Mouse (Mus musculus) heart, postnatal 25 days (tissue): ENCODE measurements at regions not wholly inside any gene's neighbourhood (a gene's known extent, or its start where the extent isn't known, plus 50 kb on each side); places are given as distances from the start of the nearest gene placed in this dataset.

Source experiments
- DNase-seq: peaks from one replicate; pipeline ENCODE4 v3.0.0; 2022; ENCODE audit warnings: low spot score
- intact Hi-C: fragments of 180-260 bp; cut with DNase I; formaldehyde crosslinking; loops from one replicate; pipeline ENCODE4 v1.15.1; 2025

DNA sequence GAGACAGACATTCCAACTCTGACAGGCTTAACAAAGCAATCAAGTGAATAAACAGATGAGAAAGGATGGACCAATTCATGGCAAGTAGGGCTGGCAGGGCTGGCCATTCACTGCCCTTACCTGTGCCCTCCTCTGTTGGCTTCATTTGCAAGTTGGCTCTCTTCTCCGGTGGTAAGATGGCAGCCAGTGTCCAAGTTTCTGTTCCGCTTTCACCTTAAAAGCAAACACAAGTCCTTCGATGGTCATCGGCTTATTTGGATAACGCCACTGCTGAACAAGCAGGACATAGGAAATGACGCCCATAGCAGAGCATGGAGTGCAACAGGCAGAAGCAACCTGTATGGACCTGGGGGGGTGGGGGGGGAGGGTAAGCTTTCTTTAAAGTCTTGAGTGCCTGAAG lies 231.2 kb upstream of the Arid1b start:
- intact Hi-C loops, result no loop called here
- no peak for DNase-seq

DNA sequence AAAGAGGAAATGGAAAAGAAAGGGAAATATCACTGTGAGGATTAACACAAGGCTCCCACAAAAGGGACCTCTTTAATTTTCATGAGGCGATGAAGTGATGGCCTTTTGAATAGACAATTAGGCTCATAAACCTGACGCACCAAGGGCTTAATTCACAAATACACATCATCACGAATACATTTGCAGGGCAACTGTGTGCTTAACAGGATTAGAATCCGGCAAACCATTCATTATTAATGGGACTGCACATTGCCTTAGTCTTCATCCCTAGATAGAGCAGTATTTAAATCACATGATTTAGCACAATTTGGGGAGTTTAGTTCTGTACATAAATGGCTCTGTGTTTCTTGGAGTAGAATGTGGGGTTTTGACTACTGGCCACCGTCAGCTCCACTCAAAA lies 228.4 kb upstream of the Arid1b start:
- DNase-seq, result no peak
- intact Hi-C loops, result no loop called here

DNA sequence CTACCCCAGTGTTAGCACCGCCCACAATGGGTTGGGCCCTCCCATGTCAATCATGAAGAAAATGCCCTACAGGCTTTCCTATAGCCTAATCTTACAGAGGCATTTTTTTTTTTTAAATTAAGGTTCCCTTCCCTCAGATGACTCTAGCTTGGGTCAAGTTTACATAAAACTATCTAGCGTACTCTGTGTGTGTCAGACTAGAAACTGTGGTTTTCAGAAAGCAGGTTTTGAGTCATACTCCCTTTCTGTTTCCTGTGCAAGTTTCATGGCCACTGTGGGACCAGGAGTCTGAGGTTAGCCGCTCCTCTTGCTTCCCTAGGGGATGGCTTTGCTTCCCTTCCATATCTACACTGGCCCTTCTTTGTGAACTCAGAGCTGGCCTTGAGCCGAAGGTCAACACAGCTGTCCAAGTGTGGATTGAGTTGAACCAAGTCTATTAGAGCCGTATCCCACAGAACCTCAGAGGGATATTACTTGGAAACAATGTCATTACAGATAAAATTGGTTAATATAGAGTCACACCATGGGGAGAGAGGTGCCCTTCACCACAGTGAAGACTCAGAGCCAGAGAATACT lies 226.1 kb upstream of the Arid1b start:
- no peak for DNase-seq
- intact Hi-C loops, result no loop called here

DNA sequence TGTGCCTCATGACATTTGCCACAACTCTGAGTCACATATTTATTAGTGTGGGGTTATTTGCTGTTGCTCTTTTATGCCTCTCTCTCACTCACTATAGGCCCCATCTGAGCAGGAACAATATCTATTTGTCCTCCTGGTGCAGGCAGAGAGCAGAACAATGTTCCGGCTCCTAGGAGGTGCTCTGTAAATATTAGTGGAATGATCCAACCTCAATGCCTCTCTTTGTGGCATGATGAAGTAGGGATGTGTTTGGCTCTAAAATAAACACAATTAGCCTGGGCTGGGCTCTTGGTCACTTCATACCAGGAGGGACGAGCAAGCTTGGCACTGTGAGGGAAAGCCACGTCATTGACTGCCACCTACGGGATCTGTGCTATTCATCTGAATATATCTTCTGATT lies 224.8 kb upstream of the Arid1b start:
- DNase-seq, result no peak
- intact Hi-C loops, result no loop called here

DNA sequence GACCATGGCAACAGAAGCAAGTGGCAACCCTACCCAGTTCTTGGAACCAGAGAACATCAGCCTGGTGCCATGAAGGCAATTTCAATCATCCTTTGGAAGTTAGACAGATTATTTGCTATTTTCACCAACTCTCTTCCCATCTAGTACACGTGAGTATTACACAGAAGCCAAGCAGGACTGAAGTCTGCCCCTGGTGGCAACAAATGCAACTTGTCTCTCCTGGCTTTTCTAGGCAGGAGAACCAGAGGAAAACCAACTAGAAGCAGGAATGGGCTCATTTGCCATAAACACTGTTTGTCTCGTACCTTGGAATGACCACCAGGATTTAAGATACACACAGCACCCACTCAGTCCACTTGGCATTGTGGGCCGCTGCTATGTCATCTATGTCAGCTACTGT lies 224.1 kb upstream of the Arid1b start:
- intact Hi-C loops, result loop anchor here (10.0 kb wide), 1 partner anchor 435 kb away; no protein-coding TSS in a partner anchor
- no peak for DNase-seq

DNA sequence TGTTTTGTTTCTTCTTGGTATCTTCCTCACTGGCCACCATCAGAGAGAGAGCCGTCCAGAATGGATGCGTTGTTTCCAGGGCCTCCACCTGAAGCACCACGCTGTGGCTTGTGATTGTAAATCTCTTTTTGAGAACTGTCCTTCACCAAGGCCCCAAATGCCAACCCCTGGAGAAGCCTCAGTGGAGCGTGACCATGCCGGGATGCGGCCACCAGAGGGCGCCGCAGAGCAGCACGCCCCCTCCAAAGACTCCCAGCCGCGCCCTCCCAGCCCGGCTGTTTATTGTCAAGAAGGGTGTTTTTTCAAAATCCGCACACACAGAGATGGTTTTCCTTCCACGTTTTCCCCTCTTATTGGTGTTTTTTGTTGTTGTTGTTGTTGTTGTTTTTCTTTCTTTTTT lies 216.0 kb upstream of the Arid1b start:
- intact Hi-C loops, result loop anchor here (5.0 to 10.0 kb wide), 4 partner anchors 129 to 619 kb away; partner anchors contain the start of gene Arid1b
- peak; percentile 40 for DNase-seq

DNA sequence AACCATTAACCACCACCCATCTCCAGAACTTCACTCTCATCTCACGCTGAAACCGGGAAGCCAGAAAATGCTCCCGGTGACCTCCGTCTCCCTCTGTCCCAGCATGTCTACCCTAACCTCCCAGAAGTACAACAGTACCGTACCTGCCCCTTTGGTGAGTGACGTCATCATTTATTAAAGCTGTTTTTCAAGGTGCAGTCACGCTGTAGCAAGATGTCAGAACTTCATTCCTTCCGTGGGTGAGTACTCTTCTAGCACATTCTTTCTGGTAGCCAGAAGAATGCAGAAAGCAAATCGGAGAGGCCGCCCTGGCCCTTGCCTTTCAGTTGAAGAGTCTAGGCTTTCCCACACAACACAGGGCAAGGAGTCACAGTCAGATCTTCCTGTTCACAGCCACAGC lies 215.1 kb upstream of the Arid1b start:
- intact Hi-C loops, result loop anchor here (5.0 to 10.0 kb wide), 4 partner anchors 128 to 618 kb away; partner anchors contain the start of gene Arid1b
- no peak for DNase-seq

DNA sequence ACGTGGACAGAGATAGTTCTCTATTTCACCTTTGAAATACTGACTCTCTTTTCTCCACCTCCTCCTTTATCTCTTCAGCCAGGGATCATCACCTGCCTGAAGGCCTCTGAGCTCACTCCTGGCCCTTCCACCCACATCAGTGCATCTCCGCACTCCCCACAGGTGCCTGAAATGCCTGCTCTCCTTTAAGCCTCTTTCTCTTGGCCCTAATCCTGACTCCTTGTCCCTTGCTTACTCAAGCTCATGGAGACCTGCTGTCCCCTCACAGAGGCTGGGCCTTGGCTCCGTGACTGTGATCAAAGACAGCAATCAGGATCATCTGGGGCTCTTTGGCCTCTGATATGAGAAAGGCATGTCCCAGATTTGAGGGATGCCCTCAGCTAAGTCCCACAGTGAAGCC lies 212.5 kb upstream of the Arid1b start:
- intact Hi-C loops, result loop anchor here (5.0 to 10.0 kb wide), 2 partner anchors 51 to 193 kb away; no protein-coding TSS in a partner anchor
- DNase-seq, result no peak

DNA sequence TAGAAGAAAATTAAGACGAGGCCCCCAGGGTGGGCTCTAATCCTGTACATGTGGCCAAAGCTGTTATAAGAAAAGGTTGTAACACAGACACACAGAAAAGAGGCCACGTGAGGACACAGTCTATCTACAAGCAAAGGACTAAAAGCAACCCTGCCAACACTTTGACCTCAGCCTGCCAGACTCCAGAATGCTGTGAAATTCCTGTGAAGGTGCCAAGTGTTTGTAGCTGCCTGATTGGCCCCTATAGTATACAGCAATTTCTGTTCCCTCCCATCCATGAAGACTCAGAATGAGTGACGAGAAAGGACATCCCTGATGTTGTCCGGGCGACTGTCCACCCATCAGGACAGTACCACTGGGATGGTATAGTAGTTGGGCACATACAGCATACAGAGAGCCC lies 209.8 kb upstream of the Arid1b start:
- DNase-seq, result no peak
- intact Hi-C loops, result loop anchor here (5.0 to 10.0 kb wide), 2 partner anchors 48 to 191 kb away; no protein-coding TSS in a partner anchor

DNA sequence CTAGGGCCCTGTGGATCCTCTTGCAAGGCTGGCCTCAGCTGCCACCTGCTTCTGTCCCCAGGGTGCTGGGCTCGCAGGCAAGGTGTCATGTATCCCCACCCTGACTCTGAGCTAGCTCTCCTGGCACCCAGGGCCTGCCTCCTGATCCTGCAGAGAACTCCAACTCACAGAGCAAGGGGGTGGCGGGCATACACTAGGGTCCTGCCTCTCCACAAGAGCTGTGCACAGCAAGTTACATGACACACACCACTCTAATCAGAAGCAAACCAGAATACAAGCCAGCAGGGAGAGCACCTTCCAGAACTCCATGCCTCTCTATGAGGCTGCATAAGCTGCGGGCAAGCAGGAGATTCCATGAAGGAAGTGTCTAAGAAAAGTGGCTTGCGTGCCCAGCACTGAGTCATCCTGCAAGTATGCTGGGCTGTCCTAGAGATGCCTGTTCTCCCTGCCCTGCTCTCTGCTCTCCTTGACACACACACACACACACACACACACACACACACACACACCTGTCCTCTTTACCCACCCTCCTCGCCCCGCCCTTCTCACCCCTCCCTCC lies 208.8 kb upstream of the Arid1b start:
- no peak for DNase-seq
- intact Hi-C loops, result loop anchor here (10.0 kb wide), 1 partner anchor 189 kb away; no protein-coding TSS in a partner anchor

DNA sequence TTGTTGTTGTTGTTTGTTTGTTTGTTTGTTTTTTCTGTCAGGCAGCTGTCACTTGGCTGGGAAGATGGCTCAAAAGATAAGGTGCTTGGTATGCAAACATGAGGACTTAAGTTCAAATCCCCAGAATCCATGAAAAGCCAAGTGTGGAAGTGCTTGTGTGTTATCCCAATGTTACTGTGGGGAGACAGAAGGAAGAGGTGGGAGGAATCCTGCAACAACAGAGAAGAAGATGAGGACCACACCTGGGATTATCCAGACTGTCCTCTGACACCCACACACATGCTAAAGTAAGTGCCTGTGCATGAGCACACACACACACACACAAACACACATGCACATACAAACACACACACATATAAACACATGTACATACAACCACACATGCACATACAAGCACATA lies 207.6 kb upstream of the Arid1b start:
- intact Hi-C loops, result loop anchor here (10.0 kb wide), 1 partner anchor 188 kb away; no protein-coding TSS in a partner anchor
- no peak for DNase-seq

DNA sequence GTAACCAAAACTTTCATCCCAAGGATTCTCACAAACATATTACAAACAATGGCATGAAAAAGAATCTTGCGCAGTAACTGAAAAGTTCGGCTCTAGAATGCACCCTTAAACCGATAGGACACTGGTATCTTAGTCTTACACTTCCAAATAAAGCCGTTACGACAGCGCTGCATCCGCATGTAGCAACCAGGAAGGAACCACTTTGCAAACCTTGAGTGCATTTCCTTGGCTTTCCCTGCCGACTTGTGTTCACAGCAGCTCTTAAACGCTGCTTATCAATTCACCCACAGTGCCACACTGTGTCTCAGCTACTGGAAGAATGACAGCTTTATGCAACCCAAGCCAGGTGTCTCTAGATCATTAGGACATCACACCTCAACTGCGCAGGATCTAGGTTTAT lies 202.3 kb upstream of the Arid1b start:
- intact Hi-C loops, result no loop called here
- no peak for DNase-seq

DNA sequence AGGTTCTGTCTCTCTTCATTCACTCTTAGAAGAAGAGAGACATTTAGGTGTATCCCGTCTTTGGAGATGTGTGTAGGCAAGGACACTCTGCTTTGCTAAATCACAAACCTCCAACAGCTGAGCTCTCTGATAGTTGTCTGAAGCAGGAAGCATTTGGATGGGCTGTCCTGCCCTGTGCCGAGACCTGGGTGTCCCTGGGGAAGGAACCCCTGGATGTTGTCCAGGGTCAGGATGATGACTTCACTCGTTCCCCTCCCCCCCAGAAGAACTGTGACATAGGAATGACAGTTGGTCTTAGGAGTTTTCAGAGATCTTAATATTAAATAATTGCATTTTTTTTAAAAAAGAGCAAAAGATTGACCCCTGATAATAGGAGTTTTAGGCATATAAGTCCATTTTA lies 197.9 kb upstream of the Arid1b start:
- intact Hi-C loops, result no loop called here
- DNase-seq, result no peak

DNA sequence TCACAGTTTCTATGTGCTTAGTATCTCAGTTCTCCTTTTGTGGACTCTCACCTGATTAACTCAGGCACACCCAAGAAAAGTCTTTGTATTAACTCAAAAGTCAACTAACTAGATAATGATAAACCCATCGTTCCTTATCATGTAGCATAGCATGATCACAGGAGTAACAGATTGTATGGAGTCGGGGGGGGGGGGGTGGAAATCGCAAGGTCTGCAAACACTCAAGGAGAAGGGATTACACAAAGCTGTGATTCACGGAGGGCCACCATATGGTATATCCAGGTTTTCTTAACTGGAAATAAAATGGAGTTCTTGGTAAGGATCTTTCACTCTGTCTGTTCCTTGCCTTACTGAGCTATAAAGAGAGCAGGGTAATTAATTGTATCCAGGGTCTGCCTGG lies 190.1 kb upstream of the Arid1b start:
- intact Hi-C loops, result no loop called here

DNA sequence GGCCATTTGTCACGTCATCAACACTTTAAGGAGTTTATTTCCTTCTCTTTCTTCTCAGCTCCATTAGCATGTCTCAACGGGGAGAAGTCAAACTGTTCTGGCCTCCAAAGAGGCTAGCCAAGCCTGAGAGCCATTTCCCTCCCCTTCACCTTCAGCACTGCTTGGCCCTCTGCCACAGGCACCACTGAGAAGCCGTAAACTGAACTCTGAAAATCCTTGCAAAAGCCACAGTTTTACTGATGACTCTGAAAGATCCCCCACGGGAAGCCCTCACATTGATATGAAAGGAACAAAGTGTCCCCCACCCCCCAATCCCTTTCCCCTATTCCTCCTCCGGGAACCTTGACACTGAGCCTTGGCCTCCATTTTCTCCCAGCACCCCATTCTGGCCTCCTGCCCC lies 188.1 kb upstream of the Arid1b start:
- intact Hi-C loops, result no loop called here
- DNase-seq, result no peak

More for the DNA sequence above, 190.1 kb upstream of the Arid1b start:
- no peak for DNase-seq

DNA sequence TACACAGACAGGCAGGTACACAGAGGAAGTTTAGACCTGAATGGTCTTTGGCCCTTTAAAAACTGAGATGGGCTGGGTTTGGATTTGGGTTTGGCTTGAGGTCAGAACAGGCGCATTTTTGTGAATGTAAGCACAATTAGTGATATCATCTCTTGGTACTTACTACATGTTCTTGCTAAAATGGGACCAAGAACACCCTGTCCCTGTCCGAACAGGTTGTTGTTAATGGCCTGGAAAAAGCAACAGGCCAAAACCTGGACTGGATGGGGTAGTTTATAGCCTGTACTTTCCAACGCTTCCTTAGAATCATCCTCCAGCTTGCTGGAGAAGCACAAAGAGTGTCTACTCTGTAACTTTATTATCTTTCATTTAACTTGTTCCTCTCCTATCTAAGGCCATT lies 185.2 kb upstream of the Arid1b start:
- intact Hi-C loops, result no loop called here
- no peak for DNase-seq

DNA sequence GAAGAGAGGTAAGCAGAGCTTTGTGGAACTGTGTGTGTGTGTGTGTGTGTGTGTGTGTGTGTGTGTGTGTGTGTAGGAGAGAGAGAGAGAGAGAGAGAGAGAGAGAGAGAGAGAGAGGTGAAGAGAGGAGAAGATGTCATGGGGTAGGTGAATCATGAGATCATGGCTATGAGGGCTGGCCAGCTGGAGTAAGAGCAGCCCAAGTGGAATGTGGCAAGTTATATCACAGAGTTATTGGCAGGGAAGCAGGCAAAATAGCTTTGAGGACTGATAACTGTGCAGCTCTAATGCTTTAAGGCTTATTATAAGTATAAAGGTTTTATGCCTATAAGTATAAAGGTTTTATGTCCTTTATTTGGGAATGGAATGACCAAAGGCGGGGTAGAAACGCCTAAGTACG lies 180.9 kb upstream of the Arid1b start:
- intact Hi-C loops, result no loop called here
- DNase-seq, result no peak

DNA sequence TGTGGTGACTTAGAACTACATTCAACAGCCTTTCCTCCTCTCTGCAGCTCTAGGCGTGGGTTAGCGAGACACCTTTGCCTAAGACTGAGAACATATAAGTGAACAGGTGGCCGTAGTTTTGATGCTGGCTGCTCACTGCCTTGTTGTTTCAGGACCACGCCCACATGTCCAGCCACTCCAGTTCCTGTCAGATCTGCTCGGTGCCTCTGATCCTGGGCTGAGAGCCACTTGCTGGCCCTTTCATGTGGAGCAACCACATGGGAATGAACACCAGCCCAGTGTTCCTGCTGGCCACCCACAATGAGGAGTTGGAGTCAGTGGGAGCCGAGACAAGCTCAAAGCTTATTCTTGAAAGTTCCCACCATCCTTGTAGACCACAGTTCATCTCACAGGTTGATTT lies 180.5 kb upstream of the Arid1b start:
- DNase-seq, result peak; percentile 15
- intact Hi-C loops, result no loop called here

DNA sequence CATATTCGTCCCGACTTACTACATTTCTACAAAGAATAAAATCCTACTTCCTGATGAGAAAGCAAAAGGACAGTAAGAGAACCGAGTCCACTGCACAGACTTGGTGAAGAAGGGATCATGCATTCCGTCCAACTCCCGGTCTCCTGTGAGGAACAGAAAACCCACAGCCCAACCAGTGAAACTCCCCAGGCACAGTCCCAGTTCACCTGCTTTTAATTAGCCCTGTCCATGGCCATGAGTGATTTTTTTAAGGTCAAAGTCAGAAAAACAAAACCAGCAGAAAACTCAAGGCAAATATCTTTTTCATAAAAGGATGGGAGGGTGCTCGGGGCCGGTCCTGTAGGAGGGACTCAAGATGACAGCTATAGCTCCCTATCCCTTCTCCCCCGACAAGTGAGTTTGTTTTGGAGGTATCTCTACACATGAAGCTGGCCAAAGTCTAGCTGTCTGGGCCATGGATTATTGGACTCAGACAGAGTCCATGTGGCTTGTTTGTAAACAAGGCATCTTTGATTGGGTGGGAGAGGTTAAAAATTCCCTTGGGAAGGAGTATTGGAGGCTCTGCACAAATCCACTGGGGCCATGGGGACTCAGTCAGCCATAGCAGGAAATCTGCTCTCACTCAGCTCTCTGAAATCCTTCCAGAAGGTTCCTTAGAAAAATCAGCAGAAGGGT lies 168.8 kb upstream of the Arid1b start:
- no peak for DNase-seq
- intact Hi-C loops, result no loop called here

DNA sequence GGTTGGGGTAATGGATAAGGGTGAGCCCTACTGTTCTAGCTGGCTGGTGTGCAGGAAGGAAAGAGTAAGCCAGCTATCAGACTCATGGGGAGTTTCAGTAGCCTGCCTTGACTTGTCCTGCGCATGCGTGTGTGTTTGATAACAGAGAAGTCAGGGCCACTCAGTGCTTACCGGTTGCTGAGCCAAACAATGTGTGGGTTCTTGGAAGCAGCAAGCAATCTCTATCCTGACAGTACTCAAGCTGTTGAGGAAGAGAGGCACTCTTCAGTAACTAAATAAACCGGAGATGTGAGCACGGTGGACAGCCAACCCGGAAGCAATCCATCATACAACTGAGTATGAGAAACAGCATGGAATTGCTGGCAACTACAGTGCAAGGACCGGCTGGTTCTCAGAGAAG lies 160.1 kb upstream of the Arid1b start:
- intact Hi-C loops, result loop anchor here (5.0 kb wide), 1 partner anchor 52 kb away; no protein-coding TSS in a partner anchor
- DNase-seq, result peak; percentile 35

DNA sequence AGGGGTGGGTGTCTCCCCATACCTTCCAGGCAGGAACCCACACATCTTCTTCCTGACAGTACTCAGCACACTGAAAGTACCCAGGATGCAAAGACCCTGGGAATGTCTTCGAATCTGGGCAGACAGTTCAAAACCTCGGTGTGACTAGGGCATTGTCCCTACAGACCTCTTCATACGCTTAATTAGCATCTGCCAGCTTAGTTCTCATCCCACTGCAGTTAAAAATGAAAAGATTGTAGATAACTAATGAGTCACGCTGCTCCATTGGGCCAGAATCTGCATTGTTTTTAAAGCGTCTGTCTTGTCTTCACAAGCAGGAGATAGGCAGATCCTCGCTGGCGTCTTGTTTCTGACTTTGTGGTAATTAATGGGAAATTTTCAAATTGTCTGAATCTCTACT lies 159.6 kb upstream of the Arid1b start:
- DNase-seq, result no peak
- intact Hi-C loops, result loop anchor here (5.0 kb wide), 1 partner anchor 52 kb away; no protein-coding TSS in a partner anchor
